Mouse (Mus musculus) embryonic fibroblast, embryonic 13.5 days (primary cell): ENCODE measurements around the gene Dpf1. TPM values are rescaled to one million over a fixed set of nuclear protein-coding genes. Genes with fewer than 3 reads are reported as not detected.

ENCODE experiments used
- H3K27ac ChIP-seq: 2 replicates; pipeline ENCODE4 v1.5.1; 2012; ENCODE audit warnings: low read length, control low read depth, inconsistent platforms; ENCODE audit not compliant: insufficient read depth
- H3K4me1 ChIP-seq: 2 replicates; pipeline ENCODE4 v1.6.1; 2011; ENCODE audit warnings: low read length; ENCODE audit not compliant: control insufficient read depth, insufficient read depth
- H3K4me3 ChIP-seq: 2 replicates; pipeline ENCODE4 v1.5.1; 2011; ENCODE audit warnings: mild to moderate bottlenecking, control low read depth, low read length; ENCODE audit not compliant: insufficient read depth
- CTCF ChIP-seq: IDR thresholded peaks from 2 replicates; pipeline ENCODE4 v1.5.1; 2011; ENCODE audit warnings: mild to moderate bottlenecking, control low read depth, low read length, moderate library complexity, borderline replicate concordance; ENCODE audit not compliant: insufficient read depth
- POLR2A ChIP-seq: IDR thresholded peaks from 2 replicates; pipeline ENCODE4 v1.6.1; 2011; ENCODE audit warnings: low read depth, mild to moderate bottlenecking, control low read depth, low read length, moderate library complexity
- polyA plus RNA-seq: library from polyadenylated mRNA; stranded (reverse); fragments of >200 nt; gene quantifications from 2 replicates; pipeline ENCODE4 v1.2.4, GENCODE M21; 2011; ENCODE audit warnings: low read depth; ENCODE audit not compliant: missing spikeins, insufficient read length

Gene Dpf1
- polyA plus RNA-seq, 1 experiment, result 6.6 TPM

DNA sequence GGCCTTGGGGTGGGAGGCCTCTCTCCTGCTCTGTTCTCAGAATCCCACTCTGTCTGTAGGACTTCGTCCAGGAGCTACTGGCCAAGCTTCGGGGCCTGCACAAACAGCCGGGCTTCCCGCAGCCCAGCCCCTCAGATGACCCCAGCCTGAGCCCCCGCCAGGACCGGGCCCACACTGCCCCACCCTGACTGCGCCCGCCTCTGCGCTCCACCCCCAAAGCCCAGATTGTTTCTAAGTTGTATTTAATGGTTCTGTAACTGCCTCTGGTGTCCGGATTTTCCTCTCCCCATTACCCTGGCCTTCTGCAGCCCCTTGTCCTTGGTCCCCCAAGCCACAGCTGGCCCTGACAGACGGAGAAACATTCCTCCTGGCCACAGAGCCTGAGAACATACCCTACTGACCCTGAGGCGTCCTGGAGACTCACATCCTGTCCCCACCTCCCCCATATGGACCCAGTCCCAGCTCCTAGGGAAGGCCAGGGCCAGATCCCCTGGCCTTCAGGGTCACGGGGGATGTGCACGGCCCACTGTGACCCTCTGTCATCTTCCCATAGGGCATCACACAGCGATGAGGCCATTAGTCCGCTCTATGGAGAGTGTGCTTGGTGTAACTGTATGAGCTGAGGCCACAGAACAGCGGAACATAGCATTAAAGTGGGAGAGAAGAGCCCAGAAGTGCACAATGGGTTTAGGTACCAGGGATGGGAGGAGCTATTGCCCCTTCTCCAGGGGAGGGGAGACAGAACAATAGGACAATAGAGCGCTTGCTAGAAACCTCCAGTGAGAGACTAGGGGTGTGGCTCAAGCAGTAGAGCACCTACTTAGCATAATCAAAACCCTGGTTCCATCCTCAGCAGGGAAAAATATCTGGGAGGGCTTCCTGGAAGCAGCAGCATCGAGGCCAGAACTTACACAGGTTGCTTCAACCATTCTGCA is 10.4 kb upstream of the Dpf1 start:
- Histone ChIP-seq H3K4me1 (peaks cover 3% of the 10 kb centered on the region; the same call in 1 of the 2 replicates), H3K27ac (no peak overlapping the region), H3K4me3 (no peak overlapping the region)
- TF ChIP-seq CTCF (no peak), POLR2A (no peak)

DNA sequence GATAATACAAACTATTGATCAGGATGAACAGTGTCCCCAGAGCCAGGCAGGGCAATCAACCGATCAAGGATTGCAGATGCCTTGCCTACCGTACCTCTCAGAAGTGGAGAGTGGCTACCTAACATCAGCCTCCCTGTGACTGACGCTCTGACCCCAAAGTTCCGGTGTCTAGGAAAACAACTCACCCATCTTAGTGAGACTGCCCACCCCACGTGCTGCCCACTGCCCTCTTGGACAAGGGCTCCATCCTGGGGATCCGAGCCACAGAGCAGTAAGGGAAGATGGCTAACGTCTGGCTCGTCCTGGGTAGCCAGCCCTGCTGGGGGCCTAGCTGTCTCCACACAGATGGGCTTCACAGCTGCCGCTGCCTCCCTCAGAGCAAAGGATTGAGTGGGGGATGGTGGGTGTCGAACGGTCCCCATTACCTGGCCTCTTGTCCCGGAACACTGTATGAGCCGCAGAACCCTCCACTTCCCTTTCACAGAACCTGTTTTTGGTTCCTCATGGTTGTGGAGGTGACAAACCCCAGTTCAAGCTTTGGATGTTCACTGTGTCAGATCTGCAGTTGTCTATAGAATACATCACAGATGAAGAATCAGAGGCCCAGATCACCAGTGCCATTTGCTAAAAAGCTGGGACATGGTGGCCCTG is 9.5 kb upstream of the Dpf1 start:
- TF ChIP-seq CTCF (no peak), POLR2A (no peak)

DNA sequence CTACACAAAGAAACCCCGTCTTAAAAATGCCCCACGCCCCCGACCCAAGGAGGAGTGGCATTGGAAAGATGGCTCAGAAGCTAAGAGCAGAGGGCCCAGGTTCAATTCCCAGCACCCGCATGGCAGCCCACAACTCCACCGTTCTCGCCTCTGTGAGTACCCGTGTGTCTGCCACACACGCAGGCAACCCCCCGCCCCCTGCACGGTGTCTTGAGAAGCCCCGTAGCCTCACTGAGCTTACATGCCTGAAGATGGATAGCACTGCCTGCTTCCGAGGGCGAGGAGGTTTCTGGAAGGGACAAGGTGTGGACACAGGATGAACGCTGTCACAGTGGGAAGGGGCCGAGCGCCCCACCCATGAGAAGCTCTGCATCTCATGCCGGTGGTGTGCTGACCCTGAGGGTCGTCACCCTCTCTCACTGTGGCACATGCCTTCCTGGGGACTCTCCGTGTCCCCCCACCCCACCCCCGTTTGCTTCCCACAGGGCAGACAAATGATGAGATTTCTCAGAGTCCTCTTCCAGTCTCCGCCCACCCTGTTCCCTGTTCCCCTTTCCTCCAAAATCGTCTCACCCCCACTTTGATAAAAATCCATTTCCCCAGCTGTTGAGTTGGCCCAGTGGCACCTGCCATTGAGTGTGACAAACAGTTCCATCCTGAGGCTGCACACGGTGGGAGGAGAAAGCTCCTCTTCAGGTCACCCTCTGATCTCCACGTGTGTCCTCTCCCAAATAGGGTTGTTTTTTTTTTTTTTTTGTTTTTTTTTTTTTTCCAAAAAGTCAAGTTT is 7.7 kb upstream of the Dpf1 start:
- H3K4me1 ChIP-seq, result peaks cover 3% of the 10 kb centered on the region; the same call in 1 of the 2 replicates
- 0 out of 2 replicates have a peak, but pooled peaks have one; percentile 23 for TF ChIP-seq POLR2A
- TF ChIP-seq CTCF, result no peak
- no peak overlapping the region for H3K27ac ChIP-seq
- no peak overlapping the region for H3K4me3 ChIP-seq

More for the DNA sequence above, 9.5 kb upstream of the Dpf1 start:
- no peak overlapping the region for H3K27ac ChIP-seq
- H3K4me1 ChIP-seq, result peaks cover 3% of the 10 kb centered on the region; the same call in 1 of the 2 replicates
- no peak overlapping the region for H3K4me3 ChIP-seq

DNA sequence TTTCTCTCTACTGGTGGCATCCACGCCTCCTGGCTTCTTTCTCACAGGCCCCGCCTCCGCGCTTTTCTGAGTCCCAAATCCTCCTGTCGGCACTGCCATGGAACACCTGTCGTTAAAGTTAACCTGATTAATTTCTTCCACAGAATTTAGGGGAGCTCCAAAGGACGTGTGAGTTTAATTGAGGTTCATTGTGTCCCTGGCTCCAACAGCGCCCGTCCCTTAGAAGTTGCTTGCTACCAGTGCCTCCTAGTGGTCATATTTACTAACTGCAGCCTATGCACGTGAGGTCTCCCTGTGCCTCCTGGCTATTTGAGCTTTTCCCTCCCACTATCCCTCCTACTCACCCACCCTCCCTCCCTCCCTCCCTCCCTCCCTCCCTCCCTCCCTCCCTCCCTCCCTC is 6.8 kb upstream of the Dpf1 start:
- Histone ChIP-seq H3K4me1 (peaks cover 3% of the 10 kb centered on the region; the same call in 1 of the 2 replicates), H3K4me3 (no peak overlapping the region), H3K27ac (no peak overlapping the region)
- no peak for TF ChIP-seq POLR2A
- TF ChIP-seq CTCF, result peak; percentile 82; the same call in 1 of the 2 replicates

DNA sequence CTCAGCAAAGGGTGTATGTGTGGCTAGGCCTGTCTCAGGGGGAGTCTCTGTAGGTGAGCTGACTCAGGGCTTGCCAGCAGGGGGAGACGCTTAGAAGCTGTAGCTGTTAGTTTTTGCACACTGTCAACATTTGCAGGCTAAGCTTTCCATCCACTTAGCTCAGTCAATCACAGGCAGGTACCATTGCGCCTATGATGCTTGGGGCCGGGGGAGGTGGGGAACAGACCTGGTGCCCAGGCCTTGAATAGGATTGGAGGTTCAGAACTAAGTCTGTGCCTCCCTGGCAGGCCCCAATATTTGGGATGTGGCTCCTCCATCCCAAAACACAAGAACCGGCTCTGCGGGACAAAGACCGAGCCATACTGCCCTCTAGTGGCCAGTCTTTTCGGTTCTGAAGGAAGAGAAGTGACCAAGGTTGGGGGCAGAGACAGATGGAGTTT is 2.6 kb upstream of the Dpf1 start:
- H3K27ac ChIP-seq, result no peak overlapping the region
- H3K4me1 ChIP-seq, result no peaks in the 10 kb centered on the region
- peak; percentile 34; the same call in 1 of the 2 replicates for TF ChIP-seq CTCF
- TF ChIP-seq POLR2A, result no peak
- H3K4me3 ChIP-seq, result no peak overlapping the region

DNA sequence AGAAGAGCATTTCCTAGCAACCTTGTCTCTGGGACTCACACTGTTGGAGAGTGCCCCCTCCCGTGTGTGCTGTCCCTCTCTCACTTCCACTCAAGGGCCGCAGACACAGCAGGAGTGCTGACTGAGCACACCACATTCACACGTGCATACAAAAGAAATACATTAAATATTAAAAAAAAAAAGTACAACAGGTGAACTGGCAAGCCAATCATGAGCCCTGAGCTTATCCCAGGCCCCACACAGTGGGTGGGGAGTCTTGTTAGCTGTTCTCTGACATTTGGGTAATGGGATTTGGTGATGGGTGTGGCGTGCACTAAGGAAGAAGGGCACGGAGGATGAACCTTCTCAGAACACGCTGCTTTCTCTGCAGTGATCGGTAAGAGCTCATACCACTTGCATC is 1.1 kb upstream of the Dpf1 start:
- no peak for TF ChIP-seq POLR2A
- TF ChIP-seq CTCF, result no peak
- H3K4me1 ChIP-seq, result no peaks in the 10 kb centered on the region; the same call in 1 of the 2 replicates
- H3K27ac ChIP-seq, result no peak overlapping the region
- no peak overlapping the region for H3K4me3 ChIP-seq

DNA sequence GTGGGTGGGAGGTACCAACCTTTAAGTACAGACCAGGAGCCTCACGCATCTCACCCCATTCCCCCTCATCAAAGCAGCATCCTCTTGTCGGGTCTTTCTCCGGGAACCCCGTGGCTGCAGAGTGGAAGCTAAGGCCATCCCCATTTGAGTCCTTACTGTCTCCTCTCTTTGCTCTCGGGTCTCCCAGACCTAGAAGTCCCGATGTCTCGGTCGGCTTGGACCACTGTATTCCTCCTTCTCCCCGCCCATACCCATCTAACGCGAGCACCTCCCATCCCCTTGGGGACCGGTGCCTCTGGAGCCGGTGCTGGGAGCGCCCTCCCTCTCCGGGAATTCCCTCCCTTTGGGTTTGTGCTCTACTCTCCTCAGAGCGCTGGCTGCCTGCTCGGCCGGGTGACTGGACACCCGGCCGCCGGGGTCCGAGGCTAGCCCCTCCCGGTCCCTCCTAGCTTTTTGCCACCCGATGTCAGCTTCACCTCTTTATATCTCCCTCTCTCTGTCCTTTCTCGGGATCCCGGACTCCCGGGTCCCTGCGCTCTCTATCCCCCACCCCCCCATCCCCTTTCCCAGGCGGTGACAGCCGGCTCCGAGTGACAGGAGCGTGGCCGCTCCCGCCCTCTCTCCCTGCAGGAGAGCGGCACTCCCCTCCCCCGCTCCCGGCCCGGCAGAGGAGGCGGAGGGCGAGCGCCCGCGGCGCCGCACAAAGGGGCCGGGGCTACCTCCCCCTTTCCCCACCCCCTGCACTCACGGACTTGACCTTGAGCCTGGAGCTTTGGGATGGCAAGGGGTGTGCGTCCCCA is 912 bp downstream of the Dpf1 start:
- H3K4me1 ChIP-seq, result peaks cover 4% of the 10 kb centered on the region; the same call in 1 of the 2 replicates
- H3K27ac ChIP-seq, result no peak overlapping the region
- peak overlapping the region; percentile 67 for H3K4me3 ChIP-seq
- no peak for TF ChIP-seq CTCF
- TF ChIP-seq POLR2A, result no peak

DNA sequence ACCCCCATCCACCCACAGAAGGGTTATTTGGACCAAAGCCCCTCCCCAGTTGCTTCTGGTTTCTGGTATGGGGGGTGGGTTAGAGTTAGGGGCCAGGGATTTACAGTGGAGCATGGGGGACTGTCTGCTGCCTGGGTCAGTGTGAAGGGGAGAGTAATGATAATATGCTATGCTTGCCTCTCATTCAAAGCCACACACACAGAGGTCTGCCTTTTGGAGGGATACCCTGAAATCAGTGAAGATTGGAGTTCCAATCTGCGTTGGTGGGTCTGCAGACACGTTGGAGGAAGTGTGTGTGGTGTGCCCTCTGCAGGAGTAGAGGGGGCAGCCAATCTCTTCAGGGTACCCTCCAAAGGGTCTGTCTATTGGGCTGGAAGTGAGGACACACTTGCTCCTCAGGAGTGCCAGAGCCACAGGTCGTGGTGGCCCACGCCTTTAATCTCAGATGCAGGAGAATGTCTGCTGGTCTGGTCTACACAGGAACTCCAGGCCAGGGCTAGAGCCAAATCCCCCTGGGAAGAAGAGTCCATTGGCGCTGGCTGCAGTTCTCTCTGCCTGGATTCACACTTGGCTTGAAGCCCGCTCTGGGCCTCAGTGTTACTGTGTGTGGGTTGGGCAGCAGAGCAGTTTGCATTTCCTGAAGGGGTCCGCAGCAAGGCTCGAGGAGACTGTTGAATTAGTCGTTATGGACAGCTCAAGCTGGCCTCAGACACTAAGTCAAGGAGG is 1.7 kb downstream of the Dpf1 start:
- Histone ChIP-seq H3K27ac (no peak overlapping the region), H3K4me3 (peak overlapping the region; percentile 67; the same call in 1 of the 2 replicates), H3K4me1 (peaks cover 4% of the 10 kb centered on the region; the same call in 1 of the 2 replicates)
- no peak for TF ChIP-seq POLR2A
- no peak for TF ChIP-seq CTCF

DNA sequence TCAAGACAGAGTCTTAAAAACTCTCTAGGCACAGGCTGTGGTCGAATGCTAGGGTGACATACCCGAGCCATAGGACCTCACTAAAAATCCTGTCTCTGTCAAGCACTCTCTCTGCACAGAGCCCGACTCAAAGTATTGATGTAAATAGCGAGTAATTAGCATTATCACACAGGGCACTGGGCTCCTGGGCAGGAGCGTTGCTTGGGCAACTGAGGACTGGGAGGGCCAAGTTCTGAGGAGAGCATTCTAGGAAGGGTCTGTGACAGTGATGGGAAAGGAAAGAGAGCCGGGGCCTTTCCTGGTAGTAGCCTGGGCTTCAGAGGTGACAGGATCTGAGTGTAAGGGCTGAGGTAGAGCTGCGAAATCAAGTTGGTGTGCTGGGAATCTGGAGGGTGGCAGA is 2.4 kb downstream of the Dpf1 start:
- Histone ChIP-seq H3K4me3 (no peak overlapping the region), H3K27ac (no peak overlapping the region), H3K4me1 (peaks cover 4% of the 10 kb centered on the region; the same call in 1 of the 2 replicates)
- TF ChIP-seq CTCF (no peak), POLR2A (no peak)
